Mouse (Mus musculus): ENCODE results near the gene Cdk15. TPM values are rescaled to one million over a fixed set of nuclear protein-coding genes. Genes with fewer than 3 reads are reported as not detected.

Cdk15 gene
- total RNA-seq, 1 experiment from 2014 or later, result 0.36 TPM

- no peak for DNase-seq
Measured at GRCm38 (mm10) chr1:59285880-59286279, 29.2 kb downstream of the Cdk15 start.

DNA sequence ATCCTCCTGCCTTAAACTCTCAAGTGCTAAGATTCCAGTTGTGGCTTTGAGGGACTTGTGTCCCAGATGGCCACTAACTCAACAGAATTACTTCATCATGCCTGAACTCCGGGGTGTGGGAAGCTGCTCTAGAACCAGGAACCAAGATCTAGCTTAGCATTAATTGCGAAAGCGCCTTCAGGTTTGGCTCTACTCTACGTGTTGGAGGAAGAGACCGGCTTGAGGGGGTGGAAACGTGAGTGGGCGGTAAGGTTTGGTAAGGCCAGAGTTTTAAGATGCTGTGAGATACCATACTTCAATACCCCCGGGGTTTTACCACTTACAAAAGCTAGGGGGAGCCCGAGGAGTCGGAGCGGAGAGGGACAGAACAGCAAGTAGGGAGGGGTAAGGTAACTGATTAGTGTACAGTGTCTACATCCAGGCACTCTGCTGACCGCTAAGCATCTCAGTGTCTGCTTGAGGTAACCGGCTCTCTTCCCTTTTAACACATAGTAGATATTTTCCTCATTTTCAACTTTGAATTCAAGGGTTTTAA lies 29.7 kb downstream of the Cdk15 start:
- no peak for DNase-seq

DNA sequence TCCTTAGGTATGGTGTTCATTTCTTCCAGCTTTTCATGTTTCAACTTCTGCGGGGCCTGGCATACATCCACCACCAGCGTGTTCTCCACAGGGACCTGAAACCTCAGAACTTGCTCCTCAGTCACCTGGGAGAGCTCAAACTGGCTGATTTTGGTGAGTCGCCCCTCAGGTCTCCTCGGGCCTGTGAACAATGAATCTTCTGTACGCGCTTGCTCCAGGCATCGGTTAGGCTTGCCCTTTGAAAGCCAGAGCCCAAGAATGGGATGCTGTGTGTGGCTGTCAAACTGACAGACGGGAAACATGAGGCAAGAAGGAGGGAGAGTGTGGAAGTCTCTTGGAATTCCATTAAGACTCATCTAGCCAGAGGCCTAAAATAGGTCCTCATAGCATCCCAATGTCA lies 31.0 kb downstream of the Cdk15 start:
- no peak for DNase-seq

DNA sequence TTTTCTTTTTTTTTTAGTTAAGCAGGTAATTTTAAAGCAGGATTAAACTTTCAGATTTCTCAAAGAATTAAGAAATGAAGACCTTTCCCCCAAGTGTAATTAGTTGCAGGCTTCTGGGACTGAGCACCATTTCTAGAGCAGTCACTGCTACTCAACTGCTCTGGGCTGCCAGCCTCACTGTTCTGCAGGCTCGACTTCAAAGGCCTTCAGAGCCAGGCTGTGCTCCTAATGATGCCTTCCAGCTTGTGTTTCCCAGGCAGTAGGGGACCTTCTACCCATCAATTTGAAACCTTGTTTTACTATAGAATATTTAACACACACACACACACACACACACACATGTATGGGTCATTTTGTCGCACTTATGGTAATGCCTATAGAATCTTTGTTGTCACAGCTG lies 34.9 kb downstream of the Cdk15 start:
- no peak for DNase-seq

DNA sequence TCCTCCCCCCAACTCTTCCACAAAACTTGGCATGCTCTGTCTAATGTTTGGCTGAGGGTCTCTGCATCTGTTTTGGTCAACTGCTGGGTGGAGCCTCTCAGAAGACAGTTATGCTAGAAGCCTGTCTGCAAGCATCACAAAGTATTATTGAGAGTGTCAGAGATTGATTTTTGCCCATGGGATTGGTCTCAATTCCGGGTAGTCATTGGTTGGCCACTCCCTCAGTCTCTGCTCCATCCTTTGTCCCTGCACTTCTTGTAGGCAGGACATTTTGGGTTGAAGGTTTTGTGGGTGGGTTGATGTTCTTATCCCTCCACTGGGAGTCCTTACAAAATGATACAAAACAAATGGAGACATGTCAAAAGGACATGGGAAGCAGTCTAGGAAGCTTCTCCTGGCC lies 39.1 kb downstream of the Cdk15 start:
- DNase-seq, result no peak

GRCm38 (mm10) chr1:59297167-59297566 lies 40.5 kb downstream of the Cdk15 start:
- no peak for DNase-seq

GRCm38 (mm10) chr1:59298491-59299090 lies 41.9 kb downstream of the Cdk15 start:
- DNase-seq, result no peak

DNA sequence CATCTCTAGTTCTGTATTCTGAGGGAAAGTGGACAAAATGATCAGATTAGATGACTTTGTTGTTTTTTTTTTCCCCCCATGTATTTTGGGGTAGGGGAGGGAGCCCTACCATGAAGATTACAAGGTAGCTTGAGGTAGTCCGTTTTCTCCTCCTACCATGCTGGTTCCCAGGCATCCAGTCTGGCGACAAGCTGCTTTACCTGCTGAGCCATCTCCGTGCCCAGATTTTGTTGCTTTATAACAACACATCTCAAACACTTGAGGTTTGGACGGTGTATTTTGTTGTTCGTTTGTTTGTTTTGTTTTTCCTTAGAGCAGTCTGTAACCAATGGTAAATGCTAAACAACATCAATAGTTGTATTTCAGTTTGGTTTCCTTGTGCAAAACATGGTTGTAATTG lies 50.6 kb downstream of the Cdk15 start:
- DNase-seq, result no peak

DNA sequence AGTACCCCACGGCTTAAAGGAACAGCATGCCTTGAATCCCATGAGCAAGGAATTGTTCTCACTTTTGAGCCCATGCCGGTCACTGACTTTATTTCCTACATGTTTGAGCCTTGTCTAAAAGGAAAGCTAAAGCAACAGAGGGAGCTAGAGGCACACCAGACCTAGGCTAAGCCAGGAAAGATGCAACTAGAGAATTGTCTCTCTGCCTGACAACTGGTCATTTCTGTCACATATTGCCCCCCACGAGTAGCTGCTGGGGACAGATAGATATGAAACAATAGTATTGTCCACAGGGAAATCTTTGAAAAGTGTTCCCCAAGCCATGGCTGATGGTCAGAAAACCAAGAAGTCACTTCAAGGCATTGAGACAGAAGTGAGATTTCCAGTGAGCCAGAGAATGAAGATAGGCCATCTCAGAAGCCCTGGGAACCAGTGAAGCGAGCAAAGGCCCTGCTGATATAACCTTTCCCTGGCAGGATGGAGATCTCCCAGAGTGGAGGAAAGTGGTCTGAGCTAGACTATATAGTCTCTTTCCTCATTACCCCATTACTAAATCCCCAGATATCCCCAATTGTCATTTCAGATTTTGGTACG lies 54.7 kb downstream of the Cdk15 start:
- no peak for DNase-seq

- no peak for DNase-seq
Measured at GRCm38 (mm10) chr1:59312187-59313153, 55.8 kb downstream of the Cdk15 start.

DNA sequence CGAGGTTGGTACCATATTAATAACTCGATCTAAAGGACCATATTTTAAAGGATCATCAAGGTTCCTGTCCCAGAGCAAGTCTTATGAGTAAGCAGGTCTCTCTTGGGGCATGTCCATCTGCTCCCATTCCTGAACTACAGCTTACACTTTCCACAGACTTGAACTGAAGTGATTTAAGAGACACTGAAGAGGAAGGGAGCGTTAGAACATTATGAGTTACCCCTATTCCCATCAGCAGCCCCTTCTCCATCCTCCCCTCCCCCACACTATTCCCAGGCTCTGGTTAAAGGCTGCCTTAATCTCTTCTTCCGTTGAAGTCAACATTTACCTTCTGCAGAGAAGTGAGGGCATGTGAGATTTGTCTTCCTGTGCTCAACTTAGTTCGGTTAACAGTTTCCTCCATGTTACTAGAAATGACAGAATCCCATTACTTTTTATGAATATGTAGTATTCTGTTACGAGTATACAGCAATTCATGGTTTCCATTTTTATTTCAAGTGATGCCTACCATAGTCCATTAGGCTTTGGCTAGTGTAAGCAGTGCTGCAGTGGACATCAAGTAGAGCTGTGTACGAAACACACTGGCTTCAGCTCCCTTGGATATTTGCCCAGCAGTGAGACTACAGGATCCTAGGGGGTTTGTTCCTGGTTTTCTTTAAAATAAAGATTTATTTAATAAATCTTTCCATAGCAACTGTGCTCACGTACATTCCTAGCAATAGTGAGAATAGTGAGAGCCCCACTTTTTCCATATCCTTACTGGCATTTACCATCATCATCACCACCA lies 56.6 kb downstream of the Cdk15 start:
- DNase-seq, result no peak

- no peak for DNase-seq
Measured at GRCm38 (mm10) chr1:59315057-59315807, 58.5 kb downstream of the Cdk15 start.

DNA sequence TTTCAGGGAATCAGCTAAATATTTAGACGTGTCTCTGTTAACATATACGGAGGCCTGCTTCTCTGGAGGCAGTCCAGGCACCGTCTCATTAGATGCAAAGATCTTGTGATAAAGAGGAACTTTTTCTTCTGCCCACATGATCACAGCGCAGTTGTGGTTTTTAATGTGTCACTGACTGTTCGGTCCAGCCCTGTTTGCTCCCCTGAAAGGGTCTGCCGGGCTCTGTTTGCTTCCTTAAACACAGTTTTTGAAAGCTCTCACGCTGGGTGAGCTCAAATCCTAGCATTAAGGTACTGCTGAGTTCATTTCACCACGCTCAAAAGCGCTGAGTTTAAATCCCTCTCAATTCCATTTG lies 59.3 kb downstream of the Cdk15 start:
- no peak for DNase-seq

- no peak for DNase-seq
Measured at GRCm38 (mm10) chr1:59316386-59317051, 59.8 kb downstream of the Cdk15 start.

DNA sequence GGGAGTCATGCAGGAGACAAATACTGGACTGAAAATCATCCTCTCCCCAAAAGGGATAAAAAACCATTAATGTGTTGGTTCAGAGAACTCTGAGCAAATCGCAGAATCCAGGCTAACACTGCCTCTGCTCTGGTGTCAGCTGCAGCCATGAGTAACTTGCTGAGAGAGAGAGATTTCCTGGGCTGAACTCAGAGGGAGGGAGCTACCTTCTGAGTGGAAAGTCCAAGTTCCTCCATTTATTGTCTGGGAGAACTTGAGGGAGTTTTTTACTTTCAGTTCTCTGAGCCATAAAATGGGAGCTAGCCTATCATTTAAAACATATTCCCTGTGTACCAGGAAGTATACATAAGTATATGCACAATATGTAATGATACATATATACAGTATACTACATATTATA lies 60.7 kb downstream of the Cdk15 start:
- DNase-seq, result no peak

- no peak for DNase-seq
Measured at GRCm38 (mm10) chr1:59318878-59319277, 62.2 kb downstream of the Cdk15 start.

DNA sequence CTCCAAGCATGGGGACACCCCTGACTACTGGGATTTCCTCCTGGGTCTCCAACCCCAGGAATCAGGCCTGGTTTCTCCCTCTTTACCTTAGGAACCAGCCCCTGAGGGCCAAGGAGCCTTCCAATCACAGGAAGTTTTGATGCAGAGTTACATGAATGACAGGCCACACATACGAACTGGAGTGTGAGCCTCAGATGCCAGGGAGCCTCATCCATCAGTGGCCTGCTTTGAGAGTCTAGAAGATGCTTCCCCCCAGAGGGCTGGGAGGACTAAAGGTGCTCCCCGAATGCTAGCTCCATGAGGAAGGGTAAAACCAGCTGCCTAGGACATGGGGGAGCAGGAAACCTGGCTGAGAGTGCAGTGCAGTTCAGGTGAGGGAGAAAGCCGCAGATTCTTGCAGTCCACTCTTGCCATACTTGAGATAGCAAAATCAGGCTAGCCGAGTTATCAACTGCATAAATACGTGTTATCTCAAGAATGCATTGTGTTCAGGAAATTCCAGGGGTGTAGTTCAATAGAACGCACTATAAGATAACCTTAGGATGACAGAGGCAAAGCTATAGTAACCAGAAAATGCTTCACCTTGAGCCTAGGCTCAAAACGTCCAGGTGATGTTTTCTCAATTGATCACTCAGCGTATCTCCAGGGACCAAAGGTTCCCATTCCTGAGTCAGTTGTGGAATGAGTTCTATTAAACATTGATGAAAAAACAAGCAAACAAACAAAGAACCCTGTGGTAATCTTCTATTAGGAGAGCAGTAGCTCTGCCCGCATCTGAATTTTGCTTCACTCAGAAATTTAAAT lies 64.6 kb downstream of the Cdk15 start:
- DNase-seq, result no peak

GRCm38 (mm10) chr1:59321880-59322836 lies 65.5 kb downstream of the Cdk15 start:
- DNase-seq, result no peak

- no peak for DNase-seq
Measured at GRCm38 (mm10) chr1:59326854-59327395, 70.2 kb downstream of the Cdk15 start.
